Mouse (Mus musculus) lung, postnatal 0 days (tissue): ENCODE data around the gene Mprip. TPM values are rescaled to one million over a fixed set of nuclear protein-coding genes. Genes with fewer than 3 reads are reported as not detected.

Experiments
- ATAC-seq: fragments of 200-750 bp; cut with Nextera tagmentation; 2 replicates; pipeline ENCODE4 v1.8.0; 2017; ENCODE audit warnings: moderate library complexity
- DNase-seq: peaks from one replicate; pipeline ENCODE4 v3.0.0-alpha.2; 2016; ENCODE audit warnings: low spot score
- H3K27ac ChIP-seq: fragments of 300-500 bp; sonication (generic); 2 replicates; pipeline ENCODE4 v1.5.1; 2014; ENCODE audit warnings: antibody characterized with exemption, mild to moderate bottlenecking, low read length, mixed read lengths
- H3K27me3 ChIP-seq: fragments of 300-500 bp; sonication (generic); replicated peaks from 2 replicates; pipeline ENCODE4 v1.6.1; 2014; ENCODE audit warnings: low read length, mixed read lengths; ENCODE audit not compliant: insufficient read depth
- H3K36me3 ChIP-seq: fragments of 300-500 bp; sonication (generic); 2 replicates; pipeline ENCODE4 v1.6.1; 2014; ENCODE audit warnings: low read length, mixed read lengths; ENCODE audit not compliant: insufficient read depth
- H3K4me1 ChIP-seq: fragments of 300-500 bp; sonication (generic); 2 replicates; pipeline ENCODE4 v1.6.1; 2014; ENCODE audit warnings: antibody characterized with exemption, low read depth, low read length, mixed read lengths; ENCODE audit not compliant: insufficient read depth
- H3K4me2 ChIP-seq: fragments of 300-500 bp; sonication (generic); replicated peaks from 2 replicates; pipeline ENCODE4 v1.6.1; 2014; ENCODE audit warnings: low read depth, mild to moderate bottlenecking, low read length, moderate library complexity, mixed read lengths
- H3K4me3 ChIP-seq: fragments of 300-500 bp; sonication (generic); 2 replicates; pipeline ENCODE4 v1.5.1; 2014; ENCODE audit warnings: low read depth, low read length
- H3K9ac ChIP-seq: fragments of 300-500 bp; sonication (generic); replicated peaks from 2 replicates; pipeline ENCODE4 v1.6.1; 2014; ENCODE audit warnings: low read depth, mild to moderate bottlenecking
- H3K9me3 ChIP-seq: fragments of 300-500 bp; sonication (generic); 2 replicates; pipeline ENCODE4 v1.6.1; 2016; ENCODE audit warnings: low read length, mixed read lengths
- CTCF ChIP-seq: IDR thresholded peaks from 2 replicates; pipeline ENCODE4 v1.5.1; 2016; ENCODE audit warnings: antibody characterized with exemption, mild to moderate bottlenecking
- EP300 ChIP-seq: IDR thresholded peaks from 2 replicates; pipeline ENCODE4 v1.6.1; 2016; ENCODE audit warnings: antibody characterized with exemption, mild to moderate bottlenecking, control low read depth
- WGBS: fragments of 180-500 bp; shearing (Covaris S2); extraction: QIAGEN DNeasy Blood & Tissue Kit; methylation state at CpG from one replicate; pipeline ENCODE4 v1.1.7; 2014; 5-methylcytosine and 5-hydroxymethylcytosine counted together
- polyA plus RNA-seq: library from polyadenylated mRNA; unstranded; fragments of >200 nt; fragmentation: Nextera tagmentation; extraction: Ambion mirVana; gene quantifications from 2 replicates; pipeline ENCODE4 v1.2.1, GENCODE M21; 2015

Gene Mprip
- polyA plus RNA-seq, 1 experiment from 2014 or later = 88.0 TPM

DNA sequence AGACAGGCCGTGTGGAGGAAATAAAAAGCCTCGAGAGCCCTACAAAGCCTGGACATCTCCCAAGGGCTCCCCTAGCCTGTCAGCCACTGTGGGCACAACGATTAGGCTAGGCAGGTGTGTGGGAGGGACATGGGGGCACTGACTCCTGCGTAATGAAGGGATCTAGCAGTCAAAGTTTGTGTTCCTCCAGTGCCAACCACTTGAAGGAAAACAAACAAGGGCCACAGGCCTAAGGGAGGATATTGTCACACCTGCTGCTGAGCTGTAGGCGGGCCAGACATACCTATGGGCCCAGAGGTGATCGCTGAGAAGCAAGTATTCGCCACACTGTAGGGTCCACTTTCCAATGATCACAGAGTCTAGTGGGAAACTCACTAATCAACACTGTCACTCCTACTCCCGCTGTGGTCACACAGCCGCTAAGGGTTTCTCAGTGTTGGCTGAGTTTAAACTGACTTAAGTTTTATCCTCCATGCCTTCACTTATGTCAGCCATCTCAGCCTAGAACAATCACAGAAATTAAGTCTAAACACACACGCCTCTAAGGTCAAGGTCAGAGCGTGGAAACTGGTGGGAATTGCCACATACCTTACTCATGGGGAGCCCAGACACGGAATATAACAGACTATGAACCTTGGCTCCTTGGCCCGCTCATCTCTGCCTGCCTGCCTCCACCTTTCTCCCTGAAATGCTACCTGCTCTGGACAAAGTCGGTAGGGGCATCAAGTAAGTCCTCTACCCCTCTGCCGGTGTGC, 125.5 kb downstream of the Mprip start:
- Histone ChIP-seq H3K4me3 (peak overlapping the region; percentile 30), H3K27me3 (no peaks in the 10 kb centered on the region), H3K36me3 (no peaks in the 10 kb centered on the region), H3K27ac (peak overlapping the region; percentile 79), H3K4me2 (peak overlapping the region; percentile 67), H3K9ac (peak overlapping the region; percentile 2; the same call in 1 of the 2 replicates), H3K4me1 (peaks cover 16% of the 10 kb centered on the region), H3K9me3 (no peaks in the 10 kb centered on the region)
- TF ChIP-seq CTCF (no peak), EP300 (peak; percentile 32; the same call in 1 of the 2 replicates)
- DNase-seq (peak; percentile 77), ATAC-seq (peak; percentile 67)
- 26% methylated on average over 15 of the region's 15 CpGs for WGBS

DNA sequence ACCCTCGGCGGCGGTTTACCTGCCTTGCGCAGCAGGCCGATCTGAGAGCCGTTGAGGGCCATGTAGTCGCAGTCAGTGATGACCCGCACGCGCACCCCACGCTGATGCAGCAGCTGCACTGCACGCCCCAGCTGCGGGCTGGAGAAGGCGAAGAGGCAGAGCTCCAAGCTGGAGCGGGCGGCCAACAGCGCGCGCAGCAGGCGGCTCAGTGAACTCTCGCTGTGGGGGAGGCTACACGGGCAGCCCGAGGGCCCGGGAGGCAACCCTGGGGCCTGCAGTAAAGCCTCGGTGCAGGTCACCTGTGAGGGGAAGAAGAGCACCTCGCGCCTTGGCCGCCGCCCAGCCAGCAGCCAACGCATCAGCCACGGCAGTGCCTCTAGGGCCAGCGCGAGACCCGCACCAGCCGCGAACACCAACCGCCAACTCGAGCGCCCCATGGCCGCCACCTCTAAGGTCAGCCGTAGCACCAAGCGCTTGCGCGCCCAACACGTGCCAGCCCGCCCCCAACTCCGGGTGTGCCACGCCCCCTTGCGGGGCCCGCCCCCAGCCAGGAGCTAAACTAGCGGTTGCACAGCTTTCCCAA, 126.2 kb downstream of the Mprip start, which contains the start of gene Pld6:
Gene Pld6 (minus strand): TSS at position 447 of the 583 bp plus-strand sequence.
- Histone ChIP-seq H3K9ac (peak within 1 kb of the TSS; percentile 2; the same call in 1 of the 2 replicates), H3K27ac (peak within 1 kb of the TSS; percentile 79), H3K27me3 (no peaks in the 10 kb centered on the region), H3K4me3 (peak within 1 kb of the TSS; percentile 30), H3K36me3 (peaks cover 6% of the 10 kb centered on the region; the same call in 1 of the 2 replicates), H3K4me2 (peak within 1 kb of the TSS; percentile 67), H3K9me3 (no peaks in the 10 kb centered on the region), H3K4me1 (peaks cover 14% of the 10 kb centered on the region)
- DNase-seq (peak; percentile 75), ATAC-seq (peak; percentile 62)
- WGBS = 2% methylated on average over 51 of the region's 51 CpGs
- TF ChIP-seq CTCF = peak; percentile 22; the same call in 1 of the 2 replicates
- no peak for TF ChIP-seq EP300

DNA sequence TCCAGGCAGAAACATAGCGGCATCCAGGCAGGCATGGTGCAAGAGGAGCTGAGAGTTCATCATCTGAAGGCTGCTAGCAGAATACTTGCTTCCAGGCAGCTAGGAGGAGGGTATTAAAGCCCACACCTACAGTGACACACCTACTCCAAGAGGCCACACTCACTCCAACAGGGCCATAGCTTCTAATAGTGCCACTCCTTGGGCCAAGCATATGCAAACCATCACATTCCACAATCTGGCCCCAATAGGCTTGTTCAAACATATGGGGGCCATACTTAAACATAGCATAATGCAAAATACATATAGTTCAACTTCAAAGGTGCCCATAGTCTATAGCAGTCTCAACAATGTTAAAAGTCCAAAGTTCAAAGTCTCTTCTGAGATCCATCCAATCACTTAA, 128.2 kb downstream of the Mprip start:
- peaks cover 18% of the 10 kb centered on the region; the same call in 1 of the 2 replicates for H3K36me3 ChIP-seq
- ATAC-seq = no peak
- H3K4me2 ChIP-seq = no peak overlapping the region
- H3K27me3 ChIP-seq = no peaks in the 10 kb centered on the region
- no peak overlapping the region for H3K9ac ChIP-seq
- TF ChIP-seq CTCF (no peak), EP300 (no peak)
- no peak overlapping the region for H3K4me3 ChIP-seq
- 87% methylated on average over 1 of the region's 1 CpGs for whole genome bisulfite sequencing
- no peak for DNase-seq
- H3K27ac ChIP-seq = no peak overlapping the region
- H3K4me1 ChIP-seq = peaks cover 10% of the 10 kb centered on the region
- H3K9me3 ChIP-seq = no peaks in the 10 kb centered on the region

DNA sequence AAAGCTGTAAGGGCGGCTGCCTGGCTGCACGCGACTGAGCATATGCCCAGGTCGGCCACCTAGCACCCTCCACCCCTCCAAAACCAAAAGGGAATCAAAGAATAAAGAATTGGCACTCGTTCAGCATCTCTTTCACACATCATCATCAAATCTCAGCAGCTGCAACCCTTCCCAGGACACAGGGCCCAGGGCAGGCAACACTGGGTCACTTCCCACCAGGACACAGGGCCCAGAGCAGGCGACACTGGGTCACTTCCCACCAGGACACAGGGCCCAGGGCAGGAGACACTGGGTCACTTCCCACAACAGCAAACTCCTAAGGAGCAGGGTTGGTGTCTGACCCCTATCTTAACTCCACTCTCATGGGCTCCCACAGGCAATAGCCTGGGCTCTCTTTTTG, 132.3 kb downstream of the Mprip start:
- no peak overlapping the region for H3K27ac ChIP-seq
- no peaks in the 10 kb centered on the region for H3K9me3 ChIP-seq
- H3K27me3 ChIP-seq = no peaks in the 10 kb centered on the region
- H3K4me3 ChIP-seq = no peak overlapping the region
- peaks cover 36% of the 10 kb centered on the region for H3K36me3 ChIP-seq
- H3K9ac ChIP-seq = no peak overlapping the region
- no peak overlapping the region for H3K4me2 ChIP-seq
- peak; percentile 27 for DNase-seq
- H3K4me1 ChIP-seq = no peaks in the 10 kb centered on the region
- WGBS = 68% methylated on average over 6 of the region's 6 CpGs
- TF ChIP-seq CTCF (no peak), EP300 (no peak)
- peak; percentile 84 for ATAC-seq

DNA sequence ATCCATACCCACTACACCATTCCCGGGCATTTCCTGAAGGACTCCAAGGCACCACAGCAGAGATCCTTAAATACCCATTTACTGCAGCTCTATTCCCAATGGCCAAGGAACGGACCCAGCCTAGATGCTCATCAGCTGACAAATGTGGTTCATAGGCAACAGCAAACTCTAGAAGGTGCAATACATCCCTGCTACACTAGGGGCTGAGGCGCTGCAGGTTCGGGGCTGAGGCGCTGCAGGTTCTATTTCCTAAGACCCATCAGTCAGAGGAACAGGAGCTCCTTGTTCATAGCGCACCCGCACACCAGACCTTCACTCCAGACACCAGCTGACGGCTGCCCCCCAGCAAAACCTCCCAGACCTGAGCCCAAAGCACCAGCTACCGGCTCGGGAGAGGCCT, 139.3 kb downstream of the Mprip start:
- ATAC-seq (no peak), DNase-seq (no peak)
- 94% methylated on average over 10 of the region's 10 CpGs for WGBS
- H3K36me3 ChIP-seq = peaks cover 60% of the 10 kb centered on the region
- H3K4me2 ChIP-seq = no peak overlapping the region
- no peak overlapping the region for H3K27ac ChIP-seq
- TF ChIP-seq EP300 (no peak), CTCF (peak; percentile 43)
- no peak overlapping the region for H3K9ac ChIP-seq
- H3K4me3 ChIP-seq = no peak overlapping the region
- H3K4me1 ChIP-seq = no peaks in the 10 kb centered on the region
- no peaks in the 10 kb centered on the region for H3K27me3 ChIP-seq
- no peaks in the 10 kb centered on the region for H3K9me3 ChIP-seq

DNA sequence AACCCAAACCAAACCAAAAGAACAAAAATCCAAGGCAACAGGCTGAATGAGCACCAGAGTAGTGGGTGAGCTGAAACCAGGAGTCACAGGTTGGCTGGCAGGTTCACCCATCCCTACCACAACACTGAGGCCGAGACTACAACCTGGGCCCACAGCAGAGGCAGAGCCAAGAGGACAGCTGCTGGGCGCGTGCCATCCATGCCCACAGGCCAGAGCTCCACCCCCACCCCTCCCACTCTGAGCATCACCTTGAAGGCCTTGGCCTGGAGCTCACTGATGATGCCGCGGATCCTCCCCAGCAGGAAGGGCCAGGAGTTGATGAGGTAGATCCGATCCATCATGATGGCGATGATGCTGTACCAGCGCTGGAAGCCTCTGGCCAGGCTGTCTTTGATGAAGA, 140.8 kb downstream of the Mprip start:
- no peak for ATAC-seq
- WGBS = 97% methylated on average over 8 of the region's 8 CpGs
- Histone ChIP-seq H3K4me1 (no peaks in the 10 kb centered on the region), H3K4me2 (no peak overlapping the region), H3K27me3 (no peaks in the 10 kb centered on the region), H3K27ac (no peak overlapping the region), H3K36me3 (peaks cover 56% of the 10 kb centered on the region), H3K9me3 (no peaks in the 10 kb centered on the region), H3K9ac (no peak overlapping the region), H3K4me3 (no peak overlapping the region)
- no peak for DNase-seq
- TF ChIP-seq CTCF (no peak), EP300 (no peak)
